Mouse (Mus musculus) left cerebral cortex, postnatal 25 days (tissue): ENCODE measurements around the gene Dlx3. TPM values are rescaled to one million over a fixed set of nuclear protein-coding genes. Genes with fewer than 3 reads are reported as not detected.

Experiments
- DNase-seq, 2 experiments: peaks; one replicate each; pipeline ENCODE4 v3.0.0; 2022; ENCODE audit warnings: low spot score in 2 of 2, mixed read lengths in 1 of 2
- intact Hi-C: fragments of 180-260 bp; cut with DNase I; formaldehyde crosslinking; loops from one replicate; pipeline ENCODE4 v1.15.1; 2025
- total RNA-seq, 2 experiments: library from RNA; stranded (reverse); gene quantifications; 2 replicates each; pipeline ENCODE4 v1.2.3; 2021

The Dlx3 gene
- total RNA-seq, 2 experiments from 2014 or later, result not detected

- intact Hi-C loops, result no loop called here
- DNase-seq, result no peak
Observed at GRCm38 (mm10) chr11:95087301-95088228, 32.4 kb upstream of the Dlx3 start.

- DNase-seq, result no peak
- intact Hi-C loops, result no loop called here
Observed at GRCm38 (mm10) chr11:95088286-95088685, 31.6 kb upstream of the Dlx3 start.

DNA sequence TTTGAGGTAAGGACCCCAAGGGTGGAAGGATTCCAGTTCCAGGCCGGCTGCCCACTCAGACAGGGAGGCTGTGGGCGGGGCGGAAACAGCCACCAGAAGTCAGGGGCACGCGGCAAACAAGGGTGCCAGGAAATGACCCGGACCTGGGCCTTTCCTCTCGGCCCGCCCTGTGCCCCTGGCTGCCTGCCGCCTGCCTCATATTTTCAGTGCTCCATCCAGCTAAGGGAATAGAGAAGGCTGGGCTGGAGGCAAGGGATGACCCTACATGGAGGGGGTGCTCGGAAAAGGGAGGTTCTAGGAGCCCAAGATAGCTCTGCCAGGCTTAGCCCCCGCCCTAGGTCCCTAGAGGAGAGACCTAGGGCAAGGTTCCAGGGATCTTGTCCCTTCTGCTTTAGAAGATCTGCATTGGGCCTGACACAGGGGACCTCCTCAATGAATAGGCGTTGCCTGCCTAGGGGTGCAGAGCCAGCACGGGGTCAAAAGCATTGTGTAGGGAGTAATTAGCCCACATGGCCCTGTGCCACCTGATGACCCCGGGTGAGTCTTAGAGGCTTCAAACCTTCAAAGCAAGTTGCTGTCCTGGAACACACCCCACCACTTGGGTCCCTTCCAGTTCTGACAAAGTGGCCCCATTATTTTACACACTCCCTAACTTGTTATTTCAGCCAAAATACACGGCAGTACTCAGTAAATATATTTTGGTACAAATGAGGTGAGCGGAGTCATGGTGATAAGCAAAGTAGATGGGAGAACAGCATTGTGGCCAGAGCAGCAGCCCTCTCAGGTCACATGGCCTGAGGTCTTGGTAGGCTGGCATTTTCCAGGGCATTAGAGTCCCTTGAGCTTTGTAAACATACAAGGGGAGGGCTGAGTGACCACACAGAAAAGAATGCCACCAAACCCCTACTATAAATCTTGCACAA lies 30.8 kb upstream of the Dlx3 start:
- no peak for DNase-seq
- intact Hi-C loops, result no loop called here

DNA sequence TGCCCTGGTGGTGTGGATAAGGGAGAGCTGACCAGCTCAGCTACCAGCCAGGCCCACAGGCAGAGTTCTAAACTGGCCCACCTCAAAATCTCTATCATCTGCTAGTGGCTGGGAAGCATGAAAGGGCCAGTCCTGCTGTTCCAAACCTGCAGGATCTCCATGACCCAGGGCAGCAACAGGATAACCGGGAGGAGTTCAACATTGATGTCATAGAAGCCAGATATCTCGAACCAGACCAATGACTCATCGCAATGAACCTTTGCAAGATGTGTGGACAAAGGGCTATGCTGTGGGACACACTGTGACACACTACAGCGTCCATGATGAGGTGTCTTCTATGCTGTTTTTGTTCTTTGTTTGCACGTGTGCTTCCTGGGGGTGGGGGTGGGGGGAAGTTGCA lies 26.8 kb upstream of the Dlx3 start:
- intact Hi-C loops, result no loop called here
- DNase-seq, result no peak

DNA sequence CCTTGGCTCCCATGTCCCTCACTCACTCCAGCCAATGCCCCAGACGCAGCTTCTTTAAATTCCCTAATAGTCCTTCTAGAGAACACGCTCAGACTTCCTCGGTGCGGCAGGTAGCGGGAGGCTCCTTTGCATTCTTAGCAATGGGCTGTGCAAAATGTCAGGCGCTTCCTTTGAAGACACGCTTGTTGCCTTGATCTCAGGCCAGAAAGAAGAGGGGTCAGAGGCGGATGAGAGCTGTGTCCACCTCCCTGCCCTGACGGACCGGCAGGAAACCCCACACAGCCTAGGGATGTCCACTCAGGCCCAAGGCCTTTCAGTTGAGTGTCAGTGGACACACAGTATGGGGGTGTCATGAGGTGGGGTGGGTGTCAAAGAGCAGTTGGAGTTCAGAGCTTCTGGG lies 24.3 kb upstream of the Dlx3 start:
- intact Hi-C loops, result no loop called here
- DNase-seq, result no peak

GRCm38 (mm10) chr11:95096608-95097373 lies 23.1 kb upstream of the Dlx3 start:
- intact Hi-C loops, result no loop called here
- DNase-seq, result no peak

- intact Hi-C loops, result no loop called here
- DNase-seq, result no peak
Observed at GRCm38 (mm10) chr11:95097889-95098288, 22.0 kb upstream of the Dlx3 start.

DNA sequence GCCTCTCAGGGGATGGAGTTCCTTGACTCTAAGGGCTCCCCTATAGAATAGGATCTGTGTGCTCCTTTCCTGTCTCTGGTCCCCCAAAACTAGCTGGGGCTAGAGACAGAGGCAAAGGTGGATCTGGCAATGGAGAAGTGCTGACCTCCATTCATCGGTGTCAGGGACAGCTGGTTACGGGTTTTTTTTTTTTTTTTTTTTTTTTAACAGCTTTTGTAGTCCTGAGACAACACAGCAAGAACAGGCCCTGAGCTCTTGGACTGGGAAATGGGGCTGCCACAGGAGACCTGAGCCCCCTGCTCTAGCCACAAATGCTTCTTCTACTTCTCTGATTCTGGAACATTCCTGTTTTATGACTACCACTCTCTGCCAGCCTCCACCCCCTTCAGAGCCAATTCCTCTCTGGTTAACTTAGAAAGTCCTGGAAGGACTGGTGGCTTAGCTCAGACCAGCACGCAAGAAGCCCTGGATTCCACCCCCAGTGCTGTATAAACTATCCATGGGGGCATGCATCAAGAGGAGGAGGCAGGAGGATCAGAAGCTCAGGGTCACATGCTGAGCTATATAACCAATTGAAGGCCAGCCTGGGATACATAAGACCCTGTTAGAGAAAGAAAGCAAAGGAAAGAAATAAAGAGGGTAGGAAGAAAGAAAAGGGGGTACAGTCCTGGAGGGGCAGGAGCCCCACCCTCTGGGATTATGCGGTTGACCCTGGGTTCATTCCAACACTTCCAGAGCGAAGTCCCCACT lies 21.4 kb upstream of the Dlx3 start:
- intact Hi-C loops, result no loop called here
- DNase-seq, result no peak

GRCm38 (mm10) chr11:95100393-95100792 lies 19.5 kb upstream of the Dlx3 start:
- no peak for DNase-seq
- intact Hi-C loops, result loop anchor here (10.0 kb wide), 1 partner anchor 366 kb away; no protein-coding TSS in a partner anchor

GRCm38 (mm10) chr11:95101071-95101788 lies 18.7 kb upstream of the Dlx3 start:
- intact Hi-C loops, result loop anchor here (10.0 kb wide), 1 partner anchor 366 kb away; no protein-coding TSS in a partner anchor
- DNase-seq, result no peak

DNA sequence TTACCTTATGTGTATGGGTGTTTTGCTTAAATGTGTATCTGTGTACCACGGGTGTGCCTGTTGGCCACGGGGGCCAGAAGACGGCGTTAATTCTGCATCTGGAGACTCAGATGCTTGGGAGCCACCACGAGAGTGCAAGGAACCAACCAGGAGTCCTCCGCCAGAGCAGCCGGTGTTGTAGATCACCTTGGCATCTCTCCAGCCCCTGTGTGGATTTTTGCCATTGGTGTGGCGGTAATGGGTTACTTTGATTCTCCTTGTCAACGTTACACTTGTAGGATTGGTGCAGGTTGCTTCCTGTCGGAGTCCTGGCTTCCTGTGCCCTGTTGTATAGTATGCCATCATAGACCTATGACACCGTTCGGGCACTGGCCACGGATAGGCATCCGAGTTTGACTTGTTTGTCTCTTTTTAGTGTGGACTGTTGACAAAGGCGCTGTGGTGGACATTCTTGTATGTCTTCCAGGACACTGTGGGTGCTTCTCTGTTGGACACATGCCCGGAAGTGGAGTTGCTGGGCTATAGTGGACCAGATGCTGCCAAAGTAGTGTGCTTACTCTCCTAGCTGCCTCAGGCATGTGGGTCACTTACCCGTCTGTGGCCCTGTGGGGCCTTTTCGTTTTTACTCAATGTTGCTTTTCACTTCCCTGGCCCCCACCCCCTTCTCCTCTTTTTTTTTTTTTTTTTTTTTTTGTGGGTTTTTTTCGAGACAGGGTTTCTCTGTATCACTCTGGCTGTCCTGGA lies 17.6 kb upstream of the Dlx3 start:
- DNase-seq, result no peak
- intact Hi-C loops, result loop anchor here (10.0 kb wide), 1 partner anchor 368 kb away; no protein-coding TSS in a partner anchor

GRCm38 (mm10) chr11:95104266-95104665 lies 15.7 kb upstream of the Dlx3 start:
- no peak for DNase-seq
- intact Hi-C loops, result loop anchor here (2.0 to 10.0 kb wide), 2 partner anchors 165 to 369 kb away; no protein-coding TSS in a partner anchor

DNA sequence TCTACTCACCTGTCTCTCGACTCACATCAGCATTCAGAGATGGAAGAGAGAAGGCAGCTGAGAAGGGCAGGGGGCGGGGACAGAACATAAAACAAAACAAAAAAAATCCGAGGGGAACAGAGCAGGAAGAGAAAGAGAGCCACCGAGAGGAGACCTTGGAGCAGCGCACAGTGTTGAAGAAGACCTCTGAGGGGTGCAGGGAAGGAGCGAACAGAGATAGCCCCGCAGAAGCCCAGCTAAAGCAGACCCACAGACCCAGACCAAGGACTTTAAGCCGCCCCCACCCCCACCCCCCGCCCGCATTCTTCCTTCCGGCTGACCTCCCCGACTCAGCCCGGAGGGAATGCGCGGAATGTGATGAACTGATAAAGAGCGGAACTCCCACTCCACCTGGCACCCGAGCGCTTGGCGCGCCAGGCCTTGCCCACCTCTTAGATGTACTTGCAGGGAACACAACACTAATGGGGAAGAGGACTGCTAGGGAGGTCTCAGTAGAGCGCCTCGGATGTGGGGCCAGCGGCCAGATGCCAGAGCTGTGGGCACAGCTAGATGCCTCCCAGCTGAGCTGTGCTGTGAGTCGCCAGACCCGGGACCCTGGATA lies 14.5 kb upstream of the Dlx3 start:
- no peak for DNase-seq
- intact Hi-C loops, result loop anchor here (2.0 to 10.0 kb wide), 2 partner anchors 167 to 371 kb away; no protein-coding TSS in a partner anchor

GRCm38 (mm10) chr11:95106440-95107236 lies 13.3 kb upstream of the Dlx3 start:
- peak; percentile 75 to 80 for DNase-seq
- intact Hi-C loops, result loop anchor here (1.0 to 10.0 kb wide), 3 partner anchors 30 to 372 kb away; partner anchors contain the start of gene Itga3

- no peak for DNase-seq
- intact Hi-C loops, result loop anchor here (10.0 kb wide), 1 partner anchor 374 kb away; no protein-coding TSS in a partner anchor
Observed at GRCm38 (mm10) chr11:95109000-95109399, 10.9 kb upstream of the Dlx3 start.

- no peak for DNase-seq
- intact Hi-C loops, result loop anchor here (10.0 kb wide), 1 partner anchor 265 kb away; no protein-coding TSS in a partner anchor
Observed at GRCm38 (mm10) chr11:95110081-95110480, 9.8 kb upstream of the Dlx3 start.
